Mouse (Mus musculus): Measurements from ENCODE around the gene Chd9.

Chd9 gene

DNA sequence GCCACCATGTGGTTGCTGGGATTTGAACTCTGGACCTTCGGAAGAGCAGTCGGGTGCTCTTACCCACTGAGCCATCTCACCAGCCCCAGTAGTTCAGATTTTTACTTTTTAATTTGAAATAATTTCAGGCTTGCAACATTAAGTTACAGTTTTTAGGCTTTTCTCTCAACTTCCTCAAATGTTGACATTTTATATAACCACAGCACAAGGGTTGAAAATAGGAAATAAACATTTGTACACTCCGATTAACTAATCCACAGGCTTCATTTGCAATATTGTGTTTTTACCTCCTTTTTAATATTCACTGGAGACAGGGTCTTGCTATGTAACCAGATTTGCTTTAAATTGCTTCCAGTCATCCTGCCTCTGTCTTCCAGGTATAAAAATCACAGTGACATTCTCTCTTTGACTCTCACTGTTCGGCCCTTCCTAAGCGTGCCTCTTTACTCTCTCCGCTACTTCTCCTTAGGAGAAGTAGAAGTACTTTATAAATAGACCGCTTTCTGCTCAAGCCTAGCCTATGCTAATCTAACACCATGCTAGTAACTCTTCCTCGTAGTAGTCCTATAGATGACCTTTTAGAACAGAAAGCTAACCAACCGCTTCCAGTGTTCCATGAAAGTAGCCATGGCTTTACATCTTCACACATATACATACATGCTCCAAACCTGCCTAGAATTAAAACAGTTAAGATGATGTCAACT is 137.5 kb downstream of the Chd9 start:
- DNase-seq (ENCODE audit: low spot score in 2 of 2) = no peak

DNA sequence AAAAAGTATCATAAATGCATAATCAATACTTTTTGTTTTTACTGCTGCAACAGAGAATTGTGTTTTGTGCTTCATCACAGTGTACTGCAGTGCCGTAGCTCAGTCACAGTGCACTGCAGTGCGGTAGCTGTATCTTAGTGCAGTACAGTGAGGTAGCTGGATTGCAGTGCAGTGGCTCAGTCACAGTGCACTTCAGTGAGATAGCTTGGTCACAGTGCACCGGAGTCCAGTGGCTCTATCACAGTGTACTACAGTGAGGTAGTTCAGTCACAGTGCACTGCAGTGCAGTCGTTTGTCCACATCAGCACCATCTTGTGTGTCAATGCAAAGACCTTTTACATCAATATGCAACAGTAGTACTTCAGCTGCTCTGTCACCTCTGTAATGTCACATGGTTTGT is 140.2 kb downstream of the Chd9 start:
- DNase-seq (ENCODE audit: low spot score in 2 of 2) = no peak

DNA sequence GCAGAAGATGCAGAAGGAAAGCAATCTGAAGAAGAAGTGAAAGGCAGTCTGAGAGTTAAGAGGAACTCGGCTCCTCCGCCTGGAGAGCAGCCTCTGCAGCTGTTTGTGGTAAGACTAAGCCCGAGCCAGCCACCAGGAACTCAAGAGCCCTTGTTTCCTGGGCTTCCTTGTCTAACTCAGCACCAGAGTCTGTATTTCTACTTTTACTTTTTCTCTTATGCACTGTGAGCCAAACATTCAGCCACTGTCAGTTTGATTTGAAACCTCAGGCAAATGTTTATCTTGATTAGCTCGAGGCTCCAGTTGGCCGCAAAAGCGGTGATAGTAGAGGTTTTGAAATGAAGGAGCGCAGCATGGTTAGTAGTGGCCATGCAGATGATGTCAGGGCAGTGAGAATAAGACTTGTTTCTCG is 148.8 kb downstream of the Chd9 start:
- DNase-seq (ENCODE audit: low spot score in 2 of 2) = peak; percentile 18 to 55

DNA sequence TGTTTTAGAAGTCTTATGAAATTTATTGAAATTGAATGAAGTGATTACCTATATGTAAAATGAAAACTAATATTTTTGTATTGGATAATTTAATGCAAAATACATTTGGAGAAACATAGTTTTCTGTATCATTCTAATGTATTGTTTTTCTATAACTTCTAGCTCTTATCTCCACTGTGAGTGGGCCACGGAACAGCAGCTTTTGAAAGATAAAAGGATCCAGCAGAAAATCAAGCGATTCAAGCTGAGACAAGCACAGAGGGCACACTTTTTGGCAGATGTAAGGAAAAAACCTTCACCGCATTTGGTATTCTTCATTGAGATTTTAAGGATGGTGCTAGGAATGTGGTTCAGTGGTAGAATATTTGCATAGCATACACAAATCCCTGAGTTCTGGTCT is 150.6 kb downstream of the Chd9 start:
- DNase-seq (ENCODE audit: low spot score in 2 of 2) = no peak

DNA sequence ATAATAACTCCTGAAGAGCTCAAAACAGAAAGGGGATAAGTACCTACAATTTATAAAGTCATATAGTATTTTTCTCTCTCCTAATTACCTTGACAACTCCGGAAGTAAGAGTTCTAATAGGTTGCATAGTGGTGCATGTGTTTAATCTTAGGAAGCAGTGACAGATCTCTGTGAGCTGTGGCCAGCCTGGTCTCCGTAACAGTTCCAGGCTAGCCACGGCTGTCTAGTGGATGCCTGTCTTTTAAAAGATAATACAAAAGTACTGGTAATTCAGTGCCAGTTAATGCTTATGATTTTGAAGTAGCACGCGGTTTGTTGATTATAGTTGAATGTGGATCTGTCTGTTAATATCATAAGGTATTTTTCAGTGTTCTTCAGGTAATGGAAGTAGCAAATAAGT is 151.1 kb downstream of the Chd9 start:
- no peak for DNase-seq (ENCODE audit: low spot score in 2 of 2)

DNA sequence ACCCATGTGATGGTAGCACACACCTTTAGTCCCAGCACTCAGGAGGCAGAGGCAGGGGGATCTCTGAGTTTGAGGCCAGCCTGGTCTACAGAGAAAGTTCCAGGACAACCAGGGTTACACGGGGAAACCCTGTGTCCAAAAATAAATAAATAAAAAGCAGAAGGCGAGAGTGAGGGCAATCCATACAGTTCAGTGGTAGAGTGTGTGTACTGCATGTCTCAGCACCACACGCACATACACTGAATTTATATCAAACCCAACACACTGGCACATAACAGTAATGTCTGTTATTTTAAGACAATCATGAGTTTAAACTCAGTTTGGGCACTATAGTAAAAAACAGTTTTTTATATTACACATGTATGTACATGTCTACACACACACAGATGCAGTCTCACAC is 153.9 kb downstream of the Chd9 start:
- no peak for DNase-seq (ENCODE audit: low spot score in 2 of 2)

DNA sequence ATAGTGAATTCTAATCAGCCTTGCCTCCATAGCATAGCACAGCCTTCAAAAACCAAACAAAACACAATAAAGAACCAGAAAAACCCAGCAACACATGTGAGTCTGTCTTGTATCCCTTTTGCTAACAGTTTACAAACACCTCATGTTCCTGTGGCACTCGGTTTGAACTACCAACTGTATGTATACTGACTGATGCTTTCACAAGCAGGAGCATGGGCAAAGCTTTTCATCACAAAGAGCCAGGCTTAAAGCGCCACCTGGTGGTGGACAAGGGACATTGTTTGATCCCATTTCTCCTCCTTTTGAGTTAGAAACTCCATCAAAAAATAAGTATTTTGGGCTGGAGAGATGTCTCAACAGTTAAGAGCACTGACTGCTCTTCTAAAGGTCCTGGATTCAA is 191.6 kb downstream of the Chd9 start:
- DNase-seq (ENCODE audit: low spot score in 2 of 2) = peak; percentile 20 to 45

DNA sequence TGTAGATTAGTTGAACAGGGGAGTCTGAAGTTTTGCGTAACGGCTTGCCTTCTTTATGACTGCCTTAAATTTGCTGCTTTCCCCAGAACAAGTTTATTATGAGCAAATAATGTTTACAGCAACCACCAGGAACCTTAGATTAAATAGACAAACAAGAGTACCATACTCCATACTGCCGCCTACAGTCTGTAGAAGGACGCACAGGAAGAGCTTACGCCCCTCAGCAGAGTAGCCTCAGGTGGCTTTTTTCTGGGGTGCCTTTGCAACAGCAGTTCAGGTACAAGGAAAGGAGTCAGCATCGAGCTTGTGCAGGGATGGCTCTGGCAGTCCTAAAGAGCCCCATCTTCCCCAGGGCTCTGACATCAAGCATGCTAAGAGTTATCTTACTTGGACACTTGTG is 206.3 kb downstream of the Chd9 start:
- no peak for DNase-seq (ENCODE audit: low spot score in 2 of 2)

DNA sequence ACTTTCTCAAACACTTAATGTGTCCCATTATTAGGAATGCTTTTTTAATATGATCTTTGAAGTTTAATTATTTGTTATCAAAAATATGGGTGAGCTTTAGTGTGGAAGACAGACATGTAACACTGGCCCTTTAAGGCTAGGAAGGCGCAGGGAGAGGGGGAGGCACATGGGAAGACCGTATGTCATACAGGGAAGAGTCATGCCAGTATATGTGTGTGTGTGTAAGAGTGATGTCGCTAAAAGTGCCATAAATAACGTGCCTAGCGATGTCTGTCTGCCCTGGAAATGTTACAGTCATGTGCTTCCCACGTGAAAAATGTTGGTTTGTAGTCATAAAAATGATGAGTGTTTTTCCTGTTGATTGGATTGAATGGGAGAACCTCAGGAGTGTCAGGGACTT is 208.8 kb downstream of the Chd9 start:
- no peak for DNase-seq (ENCODE audit: low spot score in 2 of 2)

DNA sequence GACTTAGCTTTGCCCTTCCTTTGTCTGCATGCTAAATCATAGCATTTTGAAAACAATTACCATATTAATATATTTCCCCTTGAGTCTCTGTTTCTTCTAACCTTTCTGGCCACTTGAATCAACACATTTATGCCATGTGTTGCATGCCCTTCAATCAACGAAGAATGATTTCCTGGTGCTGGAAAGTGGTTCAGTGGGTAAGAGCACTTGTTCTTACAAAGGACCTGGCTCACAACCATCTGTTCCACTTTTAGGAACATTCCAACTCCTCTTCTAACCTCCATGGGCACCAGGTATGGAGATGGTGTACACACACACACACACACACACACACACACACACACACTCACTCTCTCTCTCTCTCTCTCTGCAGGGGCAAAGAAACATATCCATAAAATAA is 210.5 kb downstream of the Chd9 start:
- DNase-seq (ENCODE audit: low spot score in 2 of 2) = no peak

DNA sequence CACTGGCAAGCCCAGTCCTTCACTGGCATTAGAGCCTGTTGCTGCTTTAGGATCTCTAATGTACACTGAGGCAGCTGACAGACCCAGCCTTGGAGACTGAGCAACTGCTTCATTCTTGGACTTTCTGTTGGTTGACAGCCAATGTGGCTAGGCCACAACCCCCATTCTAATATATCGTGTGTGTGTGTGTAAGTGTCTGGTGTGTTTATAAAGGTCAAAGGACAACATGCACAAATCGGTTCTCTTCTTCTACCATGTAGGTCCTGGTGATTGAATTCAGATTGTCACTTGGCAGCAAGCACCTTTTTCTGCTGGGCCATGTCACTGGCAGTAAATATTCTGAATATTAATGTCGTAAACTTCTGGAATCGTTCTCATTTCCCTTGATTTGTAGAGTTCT is 218.2 kb downstream of the Chd9 start:
- no peak for DNase-seq (ENCODE audit: low spot score in 2 of 2)

DNA sequence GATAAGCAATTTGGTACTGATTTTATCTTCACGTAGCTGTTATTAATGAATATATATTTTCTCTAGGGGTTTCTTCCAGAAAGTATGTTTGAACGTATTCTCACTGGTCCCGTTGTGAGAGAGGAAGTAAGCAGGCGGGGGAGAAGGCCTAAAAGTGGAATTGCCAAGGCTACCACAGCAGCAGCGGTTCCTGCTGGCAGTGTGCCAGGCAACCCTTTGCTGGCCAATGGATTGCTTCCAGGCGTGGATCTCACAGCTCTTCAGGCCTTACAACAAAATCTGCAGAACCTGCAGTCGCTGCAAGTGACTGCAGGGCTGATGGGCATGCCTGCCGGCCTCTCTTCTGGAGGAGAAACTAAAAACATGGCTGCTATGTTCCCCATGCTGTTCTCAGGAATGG is 222.9 kb downstream of the Chd9 start:
- peak; percentile 68 to 75 for DNase-seq (ENCODE audit: low spot score in 2 of 2)

DNA sequence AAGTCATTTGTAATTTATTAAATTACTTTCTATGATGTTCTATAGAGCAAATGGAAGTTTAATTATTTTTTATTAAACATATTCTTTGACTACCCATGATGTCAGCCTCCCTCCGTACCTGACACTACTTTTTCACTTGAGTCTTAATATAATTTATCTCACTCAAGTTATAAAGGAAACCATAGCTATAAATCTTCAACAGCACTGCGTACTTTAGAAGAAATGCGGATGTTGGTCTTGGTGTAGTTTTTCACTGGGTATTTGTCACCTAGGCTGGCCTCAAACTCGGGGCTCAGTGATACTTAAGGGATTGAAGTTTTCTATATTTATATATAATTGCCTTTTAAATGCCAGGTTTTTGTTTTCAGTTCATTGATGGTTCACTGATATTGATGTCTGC is 226.3 kb downstream of the Chd9 start:
- no peak for DNase-seq (ENCODE audit: low spot score in 2 of 2)

DNA sequence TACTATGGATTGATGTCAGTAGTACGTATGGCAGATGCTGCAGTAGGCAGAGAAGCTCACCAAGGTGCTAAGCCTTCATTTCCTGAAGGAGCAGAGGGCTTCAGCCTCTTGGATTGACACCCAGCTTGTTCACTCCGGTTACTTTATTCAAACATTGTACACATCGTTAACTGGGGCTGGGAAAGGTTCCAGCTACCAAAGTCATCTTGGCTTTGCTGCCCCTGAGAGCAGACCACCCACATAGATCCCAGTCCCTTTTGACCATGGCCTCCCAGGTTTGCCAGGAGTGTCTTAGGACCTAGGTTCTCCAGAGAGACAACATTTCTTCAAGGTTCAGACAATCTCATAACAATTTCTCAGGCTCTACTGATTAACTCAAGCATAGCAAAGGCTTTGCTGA is 228.7 kb downstream of the Chd9 start:
- DNase-seq (ENCODE audit: low spot score in 2 of 2) = no peak

DNA sequence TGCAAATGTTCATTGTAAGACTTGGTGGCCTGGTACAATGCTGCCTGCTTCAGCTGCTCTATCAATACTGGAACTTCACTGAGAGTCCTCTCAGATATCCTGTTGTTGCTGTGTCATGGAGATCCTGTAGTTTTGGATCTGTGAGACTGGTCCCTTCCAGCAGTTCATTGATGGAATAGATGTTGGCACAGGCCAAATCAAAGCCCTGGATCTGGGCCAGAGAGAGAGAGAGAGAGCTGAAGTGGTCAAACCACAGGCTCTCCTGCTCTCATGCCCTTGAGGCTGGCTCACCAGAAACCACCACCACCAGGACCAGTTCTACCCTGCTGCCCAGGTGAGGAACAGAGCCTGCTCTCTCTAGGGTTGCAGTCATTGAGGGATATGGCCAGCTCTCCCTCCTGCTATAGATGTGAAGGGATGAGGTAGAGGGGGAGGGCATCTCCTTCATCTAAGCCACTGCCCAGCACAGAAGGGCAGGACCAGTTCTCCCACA is 231.0 kb downstream of the Chd9 start:
- DNase-seq (ENCODE audit: low spot score in 2 of 2) = no peak

DNA sequence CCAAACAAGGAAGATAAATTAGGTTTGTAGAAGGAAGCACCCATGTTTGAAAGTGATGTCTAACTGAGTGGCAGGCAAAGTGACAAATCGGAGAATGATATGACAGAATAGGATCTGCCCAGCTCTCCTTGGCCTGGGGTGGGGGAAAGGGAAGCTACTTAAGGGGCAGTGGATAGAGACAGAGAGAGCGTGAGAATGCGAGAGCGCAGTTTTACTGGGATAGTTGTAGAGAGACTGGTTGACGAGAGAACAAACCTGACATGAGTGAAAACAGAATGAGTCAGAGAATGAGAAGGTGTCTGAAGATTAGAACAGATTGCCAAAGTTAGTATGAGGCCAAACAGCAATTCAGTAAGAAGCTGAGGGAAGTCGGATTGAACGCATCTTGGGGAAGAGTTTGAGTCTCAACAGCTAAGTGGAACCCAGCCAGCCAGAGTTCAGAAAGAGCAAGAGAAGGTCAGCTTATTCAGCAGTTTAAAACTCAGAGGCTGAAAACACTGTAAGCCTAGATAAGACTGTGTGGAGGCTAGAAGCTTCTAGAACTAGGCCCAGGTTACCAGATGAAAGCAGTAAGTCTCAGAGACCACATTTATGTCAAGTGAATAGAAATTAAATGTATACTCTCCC is 231.8 kb downstream of the Chd9 start:
- DNase-seq (ENCODE audit: low spot score in 2 of 2) = no peak

DNA sequence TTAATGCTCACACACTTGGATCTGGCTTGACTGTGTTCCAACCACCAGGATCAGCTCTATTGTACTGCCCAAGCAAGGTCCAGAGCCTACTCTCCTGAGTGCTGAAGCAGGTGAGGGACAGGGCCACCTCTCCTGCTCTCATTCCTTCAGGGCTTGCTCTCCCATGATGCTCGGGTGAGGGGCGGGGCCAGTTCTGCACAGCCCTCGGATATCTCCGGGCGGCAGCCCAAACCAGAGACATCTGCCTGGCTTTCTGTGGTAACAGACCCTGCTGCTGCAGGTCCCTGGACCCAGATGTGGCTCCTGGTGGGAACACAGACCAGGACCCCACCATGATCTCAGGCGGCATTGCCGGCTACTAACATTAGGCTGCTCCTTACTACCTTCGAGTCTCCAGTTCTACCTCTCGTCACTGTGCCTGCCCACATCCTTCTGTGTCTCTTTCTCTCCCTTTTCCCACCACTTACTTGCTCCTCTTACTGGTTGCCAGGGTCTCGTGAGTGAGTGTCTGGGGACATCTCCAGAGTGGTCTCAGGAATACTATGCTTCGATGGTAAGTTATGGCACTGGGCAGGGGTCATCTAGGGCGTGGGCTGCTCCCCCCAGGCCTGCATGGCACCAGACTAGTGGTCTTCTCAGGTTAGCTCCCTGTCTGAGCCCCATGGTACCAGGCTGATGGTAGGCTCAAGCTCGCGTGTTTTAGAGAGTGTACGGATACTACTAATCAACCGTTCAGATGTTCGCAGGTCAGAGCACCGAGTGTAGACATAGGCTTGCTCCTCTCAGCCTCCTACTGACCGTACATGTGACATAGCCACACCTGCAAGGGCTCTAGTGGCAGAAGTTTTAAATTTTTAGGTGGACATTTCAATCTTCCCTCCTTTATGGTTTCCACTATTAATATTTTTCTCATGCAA is 232.7 kb downstream of the Chd9 start:
- DNase-seq (ENCODE audit: low spot score in 2 of 2) = no peak

DNA sequence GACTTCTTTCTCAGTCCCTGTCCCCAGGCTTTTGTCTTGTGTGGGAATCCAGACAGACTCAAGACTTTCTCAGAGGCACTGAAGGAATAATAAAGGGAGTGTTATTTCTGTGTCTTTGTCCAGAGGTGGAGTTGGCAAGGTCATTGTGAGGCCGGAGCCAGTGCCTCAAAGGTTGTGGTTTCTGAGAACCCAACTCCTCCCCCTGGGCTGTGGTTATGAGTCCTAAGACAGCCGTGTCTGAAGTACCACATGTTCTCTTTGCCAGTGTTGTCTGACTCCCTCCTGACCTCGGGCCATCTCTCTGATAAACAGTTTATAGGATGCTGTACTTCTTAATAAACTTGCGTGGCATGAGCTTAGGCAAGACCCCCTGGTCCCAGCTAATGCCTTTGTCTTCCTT is 237.0 kb downstream of the Chd9 start:
- DNase-seq (ENCODE audit: low spot score in 2 of 2) = no peak

DNA sequence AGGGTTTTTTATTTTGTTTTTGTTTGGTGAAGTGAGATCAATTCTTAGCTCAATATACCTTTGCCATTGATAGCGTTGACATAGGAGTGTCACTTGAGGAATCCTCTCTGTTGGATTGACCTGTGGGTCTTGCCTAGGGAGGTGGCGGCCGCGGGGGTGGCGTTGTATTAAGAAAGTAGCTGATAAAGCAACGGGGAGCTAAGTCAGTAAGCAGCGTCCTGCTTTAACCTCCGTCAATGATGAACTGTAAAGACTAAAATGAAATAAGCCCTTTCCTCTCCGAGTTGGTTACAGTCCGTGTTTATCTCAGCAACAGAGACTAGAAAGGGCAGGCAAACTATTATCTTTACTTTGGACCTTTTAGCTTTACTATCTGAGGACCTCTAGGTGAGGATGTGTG is 241.3 kb downstream of the Chd9 start:
- DNase-seq (ENCODE audit: low spot score in 2 of 2) = no peak

DNA sequence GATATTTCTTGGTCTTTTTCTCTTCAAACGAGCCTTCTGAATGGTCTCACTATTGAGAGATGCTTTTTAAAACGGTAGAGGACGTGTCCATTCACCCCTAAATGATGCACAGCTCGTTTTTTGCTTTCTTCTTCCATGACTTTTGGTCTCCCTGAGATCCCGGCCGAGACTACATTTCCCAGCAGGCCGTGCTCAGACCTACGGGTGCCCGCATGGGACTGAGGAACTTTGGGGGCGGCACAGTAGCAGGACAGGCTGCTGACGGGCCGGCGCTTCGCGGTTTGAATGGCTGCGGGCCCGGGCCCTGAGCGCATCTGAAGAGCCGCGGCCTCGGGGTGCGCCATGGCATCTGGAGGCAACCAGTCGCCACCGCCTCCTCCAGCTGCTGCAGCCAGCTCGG is 241.7 kb downstream of the Chd9 start, which contains the start of gene Rbl2:
Rbl2 (plus strand) TSS at position 224 of the 400 bp plus-strand sequence.
- peak; percentile 95 to 96 for DNase-seq (ENCODE audit: low spot score in 2 of 2)

DNA sequence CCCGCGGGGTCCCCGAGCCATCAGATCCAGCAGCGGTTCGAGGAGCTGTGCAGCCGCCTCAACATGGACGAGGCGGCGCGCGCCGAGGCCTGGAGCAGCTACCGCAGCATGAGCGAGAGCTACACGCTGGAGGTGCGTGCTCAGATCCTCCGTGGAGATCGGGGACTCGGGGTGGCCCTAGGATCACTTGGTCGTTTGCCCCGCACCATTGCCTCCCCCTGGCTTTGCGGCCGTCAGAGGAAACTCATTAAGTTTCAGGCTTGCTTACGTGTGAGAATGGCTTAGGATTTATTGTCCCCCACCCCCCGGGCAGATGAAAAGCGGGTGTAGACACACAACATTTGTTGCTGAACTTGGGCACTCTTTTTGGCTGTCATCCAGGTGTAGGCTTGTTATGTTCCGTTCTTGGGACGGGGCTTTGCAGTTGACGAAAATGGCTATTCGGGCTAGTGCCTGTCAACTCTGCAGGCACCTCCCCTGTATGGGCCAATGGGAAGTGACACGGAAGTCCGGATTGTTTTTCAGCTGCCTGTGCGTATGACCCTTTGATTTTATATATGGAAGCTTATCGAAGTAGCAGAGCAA is 242.2 kb downstream of the Chd9 start:
- DNase-seq (ENCODE audit: low spot score in 2 of 2) = peak; percentile 88 to 89
